Mouse (Mus musculus): ENCODE data around the gene Drg1.
A peak's percentile ranks its signal among the peaks of the same experiment; 100 is the strongest.

Gene Drg1

DNA sequence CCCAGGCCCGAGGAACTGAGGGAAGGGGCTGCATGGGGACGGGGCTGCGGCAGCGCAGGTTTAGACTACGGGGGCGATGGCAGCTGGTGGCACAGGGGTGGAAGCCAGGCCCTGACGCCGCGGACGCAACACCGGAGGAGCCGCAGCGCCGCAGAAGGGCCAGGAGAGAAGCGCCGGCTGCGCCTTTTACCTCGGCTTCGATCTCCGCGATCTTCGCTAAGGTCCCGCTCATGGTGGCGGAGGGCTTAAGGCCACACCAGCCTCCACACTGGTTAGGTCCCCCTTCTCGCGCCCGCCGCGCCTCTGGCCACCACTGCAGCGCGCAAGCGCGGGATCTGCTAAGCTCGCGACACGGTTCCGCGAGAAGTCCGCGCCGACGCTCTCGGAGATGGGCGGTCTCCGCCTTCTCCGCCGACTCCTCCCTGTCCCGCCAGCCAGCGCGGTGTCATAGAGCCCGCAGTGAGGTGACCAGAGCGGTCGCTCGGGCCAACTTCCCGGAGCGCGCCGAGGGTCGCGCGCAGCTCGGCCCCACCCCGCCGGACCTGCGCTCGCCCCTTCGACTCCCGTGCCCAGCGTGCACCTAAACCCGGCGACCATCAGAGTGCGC, at the start of gene Drg1:
Gene Drg1 (minus strand): TSS at position 337 of the 607 bp plus-strand sequence.
- DNase-seq = peak; percentile 97

DNA sequence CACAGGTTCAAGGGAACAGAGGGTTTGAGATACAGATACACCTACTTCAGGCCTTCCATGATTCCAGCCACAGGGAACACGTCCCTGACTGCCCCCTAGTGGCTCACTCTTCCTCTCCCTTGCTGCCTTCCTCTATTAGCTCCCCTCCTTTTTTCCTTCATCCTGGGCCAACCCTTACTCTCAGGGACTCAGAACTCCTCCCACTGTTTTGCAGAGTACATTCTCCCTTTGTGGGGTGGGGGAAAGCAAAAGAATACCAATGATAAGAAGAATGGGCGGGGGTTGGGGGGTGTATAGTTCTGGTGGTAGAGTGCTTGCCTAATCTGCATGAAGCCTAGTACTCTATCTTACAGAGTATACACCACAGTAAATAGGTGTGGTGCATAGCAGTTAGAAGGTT, 47.9 kb upstream of the Drg1 start:
- DNase-seq = peak; percentile 75

DNA sequence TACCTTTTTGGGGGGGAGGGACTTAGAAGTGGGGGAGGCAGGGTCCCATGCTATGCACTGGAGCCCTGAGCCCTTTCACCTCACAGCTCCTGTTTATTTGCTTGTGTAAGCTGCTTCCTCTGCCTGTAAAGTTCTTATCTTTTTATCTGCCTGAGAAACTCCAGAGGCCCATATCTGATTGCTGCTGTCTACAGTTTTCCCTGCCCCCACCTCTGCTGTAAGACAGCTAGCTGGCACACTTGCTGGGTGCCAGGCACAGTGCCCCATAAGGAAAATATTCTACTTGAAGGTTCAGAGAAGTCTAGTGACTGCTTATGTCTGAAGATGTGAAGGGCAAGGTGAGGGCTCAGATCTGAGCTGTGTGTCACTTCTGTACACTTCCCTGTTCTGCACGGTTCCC, 47.1 kb upstream of the Drg1 start:
- no peak for DNase-seq

DNA sequence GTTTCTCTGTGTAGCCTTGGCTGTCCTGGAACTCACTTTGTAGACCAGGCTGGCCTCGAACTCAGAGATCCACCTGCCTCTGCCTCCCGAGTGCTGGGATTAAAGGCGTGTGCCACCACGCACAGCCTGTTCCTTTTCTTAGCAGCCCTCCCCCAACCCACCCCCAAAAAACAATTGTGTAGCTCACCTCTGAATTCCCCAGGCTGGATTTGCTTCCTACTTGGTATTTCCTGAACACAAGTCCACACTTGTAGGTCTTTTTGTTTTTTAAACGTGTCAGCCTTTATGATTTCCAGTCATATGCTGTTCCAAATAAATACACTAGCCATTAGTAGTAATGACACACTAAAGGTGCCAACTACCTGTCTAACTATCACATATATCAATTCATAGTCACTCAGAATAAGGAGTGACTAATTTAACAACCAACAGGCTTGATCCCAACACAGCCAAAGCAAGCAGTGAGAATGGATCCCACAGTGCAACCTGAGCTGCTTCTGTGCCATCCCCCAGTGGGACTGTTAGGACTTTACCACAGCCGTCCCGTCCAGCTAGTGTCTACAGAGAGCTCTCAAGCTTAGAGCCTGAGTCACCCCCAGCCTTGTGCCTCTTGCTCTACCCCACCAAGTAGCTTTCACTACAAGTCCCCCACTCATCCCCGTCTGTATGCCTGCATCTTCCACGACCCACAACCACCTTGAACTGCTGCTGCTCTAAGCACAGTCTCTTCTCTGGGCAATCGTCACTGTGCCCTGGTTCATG, 45.6 kb upstream of the Drg1 start:
- DNase-seq = no peak

DNA sequence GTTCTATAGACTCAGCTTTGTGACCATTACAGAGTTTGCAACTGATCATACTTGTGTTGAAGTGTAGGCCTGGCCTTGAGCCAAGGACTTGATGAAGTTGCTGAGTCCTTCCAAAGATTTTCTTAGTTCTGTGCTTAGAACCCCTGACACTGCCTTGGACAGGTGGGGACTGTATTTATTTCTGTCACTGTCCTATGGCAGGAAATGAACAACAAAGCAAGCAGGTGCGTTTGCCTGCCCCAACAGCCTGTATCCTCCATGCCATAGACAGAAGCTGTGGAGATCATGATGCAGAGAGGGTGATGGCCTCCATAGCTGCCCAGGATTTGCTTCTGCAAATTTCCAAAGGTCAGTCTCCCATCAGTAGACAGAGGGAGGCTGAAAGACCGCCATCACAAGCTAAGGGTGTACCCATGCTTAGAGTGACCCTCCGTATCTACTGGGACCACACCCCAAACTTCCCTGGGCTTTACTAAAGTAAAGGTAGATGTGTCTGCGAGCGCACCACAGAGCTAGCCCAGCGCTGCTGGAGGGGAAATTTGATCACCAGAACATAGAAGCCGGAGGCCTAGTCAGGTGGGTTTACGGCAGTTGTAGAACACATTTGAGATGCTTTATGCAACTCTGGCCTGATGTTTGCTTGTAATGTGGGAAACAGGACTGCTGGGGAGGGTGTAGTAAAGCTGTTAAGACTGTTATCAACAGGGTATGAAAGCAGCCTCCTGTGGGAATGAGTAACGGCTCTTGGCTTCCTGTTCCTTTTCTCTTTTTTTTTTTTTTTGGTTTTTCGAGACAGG, 44.8 kb upstream of the Drg1 start:
- no peak for DNase-seq

DNA sequence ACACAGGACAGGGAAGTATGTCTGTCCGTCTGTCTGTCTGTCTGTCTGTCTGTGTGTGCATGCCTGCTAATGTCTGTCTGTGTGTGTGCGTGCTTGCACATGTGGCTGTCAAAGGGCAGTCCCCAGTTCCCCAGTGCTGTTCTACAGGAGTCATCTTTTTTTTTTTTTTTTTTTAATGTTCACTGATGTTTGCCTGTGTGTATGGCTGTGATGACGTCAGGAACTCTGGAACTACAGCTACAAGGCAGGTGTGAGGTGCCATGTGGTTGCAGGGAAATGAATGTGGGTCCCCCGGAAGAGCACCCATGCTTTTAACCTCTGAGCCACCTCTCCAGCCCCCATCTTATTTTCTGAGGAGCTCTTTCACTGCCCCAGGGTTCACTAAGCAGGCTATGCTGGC, 43.7 kb upstream of the Drg1 start:
- DNase-seq = no peak

DNA sequence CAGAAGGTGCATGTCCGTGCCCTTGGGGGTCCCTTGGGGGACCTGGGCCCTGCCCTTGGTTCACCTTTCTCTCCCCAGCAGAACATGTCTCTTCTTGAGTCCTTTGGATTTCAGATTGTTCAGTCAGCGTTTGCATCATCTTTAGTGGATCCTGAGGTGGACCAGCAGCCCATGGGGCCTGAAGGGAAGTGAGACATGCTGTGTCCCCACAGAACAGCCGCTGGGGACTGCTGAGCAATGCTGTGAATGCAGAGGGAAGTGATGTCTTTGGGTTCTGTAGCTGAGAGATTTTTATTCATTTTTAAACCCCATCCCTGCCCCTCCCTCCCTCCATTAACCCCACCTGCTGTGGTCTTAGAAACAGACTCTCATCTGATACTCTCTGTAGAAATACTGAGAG, 41.7 kb upstream of the Drg1 start:
- DNase-seq = no peak

DNA sequence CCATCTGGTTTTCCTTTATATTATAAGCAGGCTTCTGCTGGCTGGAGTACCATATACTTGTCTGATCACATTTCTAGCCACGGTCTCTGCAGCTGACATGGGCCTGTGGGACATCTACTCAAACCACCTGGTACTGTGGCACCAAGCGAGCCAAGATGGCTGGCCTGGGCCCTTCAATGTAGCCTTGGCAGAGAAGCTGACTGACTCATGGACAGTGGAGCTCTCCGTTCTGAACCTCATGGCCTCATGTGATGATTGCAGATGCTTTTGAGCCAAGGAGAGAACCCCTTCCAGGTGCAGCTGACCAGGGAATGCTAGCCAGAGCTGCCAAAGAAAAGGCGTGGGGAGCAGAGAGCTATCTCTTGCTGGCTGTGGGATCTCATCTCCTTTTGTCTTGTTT, 39.6 kb upstream of the Drg1 start:
- no peak for DNase-seq

DNA sequence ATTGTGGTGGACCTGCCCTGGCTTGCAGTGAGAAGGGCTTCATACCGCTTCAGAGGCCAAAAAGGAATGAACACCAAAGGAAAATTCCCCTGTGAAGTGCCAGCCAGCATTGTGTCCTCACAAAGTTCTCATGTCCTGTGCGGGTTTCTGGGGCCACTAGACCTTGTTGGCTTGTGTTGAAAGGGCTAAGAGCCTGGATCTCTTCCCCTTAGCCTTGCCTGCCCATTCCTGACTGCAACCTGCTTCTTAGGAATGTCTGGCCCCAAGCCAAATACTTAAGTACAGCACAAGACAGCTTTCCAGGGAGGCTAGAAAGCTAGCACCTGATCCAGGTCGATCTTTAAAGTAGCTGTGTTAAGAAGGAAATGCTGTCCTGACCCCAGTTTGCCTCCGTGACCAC, 36.6 kb upstream of the Drg1 start:
- DNase-seq = peak; percentile 72

DNA sequence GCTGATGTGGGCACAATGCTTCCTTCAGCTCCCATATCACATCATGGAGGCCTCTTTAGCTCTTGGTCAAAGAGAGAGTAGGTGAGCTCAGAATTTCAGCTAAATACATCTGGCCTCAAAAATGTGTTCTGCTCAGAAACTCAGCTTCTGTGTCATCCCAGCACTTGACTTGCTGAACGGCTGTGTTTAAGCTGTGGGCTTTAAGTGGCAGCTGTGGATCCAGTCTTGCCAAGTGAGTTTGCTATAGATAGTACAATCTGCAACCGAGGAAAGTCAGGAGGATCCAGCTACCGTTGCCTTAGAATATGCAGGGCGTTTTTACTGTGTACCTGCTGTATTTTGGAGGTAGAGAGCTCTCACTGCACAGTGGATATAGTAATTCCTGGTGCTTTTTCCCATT, 36.2 kb upstream of the Drg1 start:
- DNase-seq = no peak

DNA sequence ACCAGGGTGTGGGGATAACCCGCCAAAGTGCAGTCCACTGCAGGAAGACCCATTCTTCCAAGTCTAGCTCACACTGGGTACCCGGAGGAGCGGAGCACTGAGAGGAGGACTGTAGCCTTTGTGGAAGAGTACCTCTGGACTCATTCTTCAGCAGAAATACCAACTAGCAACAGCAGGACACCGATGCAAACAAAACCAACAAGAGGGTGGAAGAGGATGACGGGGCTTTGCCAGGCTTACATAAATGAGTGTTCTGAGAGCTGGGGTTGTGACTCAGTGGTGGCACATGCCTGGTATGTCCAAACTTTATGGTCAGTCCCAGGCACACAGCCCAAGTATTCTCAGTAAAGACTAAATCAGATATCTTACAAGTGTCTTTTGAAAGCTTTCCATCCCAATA, 34.9 kb upstream of the Drg1 start:
- DNase-seq = no peak

DNA sequence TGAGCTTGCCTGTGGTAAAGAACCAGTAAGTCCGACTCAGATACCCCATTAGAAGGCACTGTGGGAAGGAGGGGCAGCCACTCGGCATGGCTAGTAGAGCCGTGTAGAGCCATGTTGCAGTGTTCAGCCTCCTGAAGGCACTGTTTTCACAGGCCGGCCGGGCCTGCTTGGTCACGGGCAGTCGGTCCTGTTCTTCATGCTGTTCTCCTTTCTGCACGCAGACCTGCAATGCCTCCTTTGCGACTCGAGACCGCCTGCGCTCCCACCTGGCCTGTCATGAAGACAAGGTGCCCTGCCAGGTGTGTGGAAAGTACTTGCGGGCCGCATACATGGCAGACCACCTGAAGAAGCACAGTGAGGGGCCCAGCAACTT, 32.6 kb upstream of the Drg1 start:
- no peak for DNase-seq

DNA sequence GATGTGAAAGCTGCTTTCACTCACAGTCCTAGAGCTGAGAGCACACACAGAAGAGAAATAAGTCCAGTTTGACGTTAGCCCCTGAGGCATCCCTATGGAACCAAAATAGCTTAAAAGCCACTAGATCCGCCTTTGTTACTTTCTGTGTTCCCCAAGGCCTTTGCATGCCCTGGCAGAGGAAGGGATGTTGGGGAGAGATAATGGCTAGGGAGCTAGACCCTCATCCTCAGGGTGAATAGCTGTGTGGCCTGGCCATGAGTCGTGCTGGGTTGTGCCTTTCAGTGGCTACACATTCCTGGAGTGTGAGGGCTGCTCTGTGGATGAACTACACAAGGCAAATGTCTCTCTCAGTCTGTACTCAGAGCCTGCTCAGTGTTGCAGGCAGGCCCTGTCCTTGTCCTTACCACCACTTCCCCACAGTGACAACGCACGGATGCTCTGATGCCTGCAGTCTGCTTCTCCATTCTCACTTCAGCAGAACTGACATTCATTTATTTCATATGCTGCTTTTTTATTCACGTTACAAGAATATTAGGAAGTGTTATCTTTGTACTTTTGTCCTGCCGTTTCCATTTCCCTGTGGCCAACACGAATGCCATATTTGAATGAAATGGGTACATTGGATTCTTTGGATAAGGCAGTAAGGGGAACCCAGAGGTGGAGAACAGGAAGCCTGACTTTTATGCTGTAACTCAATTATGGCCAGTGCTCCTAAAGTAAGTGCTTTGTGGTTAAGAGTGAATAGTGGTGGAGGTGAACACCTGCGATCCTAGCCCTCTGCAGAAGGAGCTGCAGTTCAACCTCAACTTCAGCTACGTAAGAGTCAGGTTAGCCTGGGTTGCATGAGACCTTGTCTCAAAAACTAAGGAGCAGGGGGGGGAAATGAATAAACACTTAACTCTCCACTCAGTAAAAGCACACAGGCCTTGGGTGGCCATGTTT, 31.9 kb upstream of the Drg1 start:
- DNase-seq = no peak

DNA sequence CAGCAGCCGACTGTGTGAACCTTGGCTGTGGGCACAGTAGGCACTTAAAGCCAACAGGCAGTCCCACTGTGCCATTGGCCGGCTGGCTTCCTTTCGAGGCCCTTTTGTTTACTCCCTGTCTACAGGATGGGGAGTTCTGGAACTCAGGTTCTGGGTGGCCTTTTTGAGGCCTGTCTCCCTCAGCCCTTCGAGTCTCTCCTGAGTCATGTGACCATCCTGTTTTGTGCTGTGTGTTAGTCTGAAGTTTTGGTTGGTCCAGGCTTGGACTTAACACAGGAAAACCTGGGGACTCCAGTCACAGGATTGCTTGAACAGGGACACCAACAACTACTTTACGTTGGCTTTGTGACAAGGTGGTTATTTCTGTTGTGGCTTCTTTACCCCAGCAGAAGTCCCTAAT, 29.8 kb upstream of the Drg1 start:
- no peak for DNase-seq

DNA sequence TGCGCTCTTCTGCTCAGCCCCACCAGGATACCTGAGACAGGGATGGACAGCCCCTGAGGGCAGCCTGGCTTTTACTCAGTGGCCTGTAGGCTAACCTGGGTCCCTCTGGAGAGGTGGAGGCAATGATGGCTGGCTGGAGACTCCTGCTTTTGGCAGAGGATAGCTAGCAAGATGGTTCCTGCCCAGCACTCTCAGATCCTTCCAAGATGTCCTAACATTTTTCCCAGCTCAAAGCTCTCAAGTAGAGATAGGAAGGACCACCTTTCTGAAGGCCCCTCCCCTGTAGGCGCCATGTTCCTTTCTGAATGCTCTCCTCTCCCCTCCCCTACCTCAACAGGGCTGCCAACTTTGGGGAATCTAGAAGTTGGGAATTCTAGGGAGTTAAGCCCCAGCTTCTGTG, 28.4 kb upstream of the Drg1 start:
- DNase-seq = no peak

DNA sequence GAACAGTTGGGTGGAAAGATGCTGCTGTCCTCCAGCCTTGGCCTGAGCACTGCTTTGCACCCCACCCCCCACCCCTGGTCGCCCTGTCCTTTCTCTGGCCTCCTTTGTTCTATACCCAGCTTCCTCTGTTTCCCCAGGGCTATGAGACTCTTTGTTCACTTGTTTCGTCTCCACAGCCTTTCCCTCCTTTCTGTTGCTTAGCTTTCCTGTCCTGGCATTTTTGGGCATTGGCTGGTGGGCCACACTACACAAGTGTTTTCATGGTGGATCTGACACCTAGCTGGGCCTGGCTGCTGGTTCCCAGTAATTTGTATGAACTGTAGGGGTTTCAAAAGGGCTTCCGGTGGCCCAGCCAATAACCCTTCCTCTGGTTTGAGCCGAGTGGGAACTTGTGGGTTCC, 27.1 kb upstream of the Drg1 start:
- no peak for DNase-seq

DNA sequence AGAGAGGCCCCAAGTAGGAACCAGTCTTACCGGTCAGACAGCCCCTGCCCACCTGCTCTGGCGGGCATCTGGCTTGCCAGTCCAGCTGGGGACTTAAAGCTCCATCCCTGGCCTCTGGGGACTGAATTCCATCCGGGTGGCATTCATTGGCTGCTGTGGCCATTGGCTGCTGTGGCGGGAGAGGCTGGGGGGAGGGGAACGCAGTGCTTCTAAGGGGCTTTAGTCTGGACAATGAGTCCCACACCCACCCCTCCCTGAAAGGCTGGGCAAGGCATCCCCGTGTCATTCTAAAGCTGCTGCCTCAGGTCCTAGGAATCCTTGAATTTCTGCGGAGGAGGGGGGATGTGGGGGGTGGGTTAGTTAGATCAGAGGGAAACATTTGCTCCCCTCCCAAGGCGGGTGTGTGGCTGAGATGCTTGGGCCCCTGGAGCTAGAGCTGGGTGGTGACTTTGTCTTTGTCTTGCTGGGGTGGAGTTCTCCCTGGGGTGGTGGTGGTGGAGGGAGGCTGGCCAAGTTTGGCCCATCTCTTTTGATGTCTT, 26.6 kb upstream of the Drg1 start:
- peak; percentile 76 for DNase-seq

DNA sequence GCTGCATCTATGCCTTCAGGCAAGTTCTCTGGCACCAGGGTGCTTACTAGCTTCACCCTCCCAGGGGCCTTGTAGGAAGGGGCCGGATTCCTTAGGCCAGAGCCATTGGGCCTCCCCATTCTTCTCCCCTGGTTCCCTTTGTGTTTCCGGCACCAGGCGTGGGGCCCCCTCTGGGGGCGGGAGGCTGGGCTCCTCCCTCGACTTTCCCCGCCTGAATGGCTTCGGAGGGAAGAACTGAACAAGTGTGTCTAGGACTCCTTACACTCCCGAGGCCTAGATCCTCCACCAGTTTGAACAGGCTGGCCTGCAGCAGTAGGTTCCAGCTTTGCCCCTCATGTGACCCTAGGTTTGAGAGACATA, 25.8 kb upstream of the Drg1 start:
- DNase-seq = peak; percentile 79

DNA sequence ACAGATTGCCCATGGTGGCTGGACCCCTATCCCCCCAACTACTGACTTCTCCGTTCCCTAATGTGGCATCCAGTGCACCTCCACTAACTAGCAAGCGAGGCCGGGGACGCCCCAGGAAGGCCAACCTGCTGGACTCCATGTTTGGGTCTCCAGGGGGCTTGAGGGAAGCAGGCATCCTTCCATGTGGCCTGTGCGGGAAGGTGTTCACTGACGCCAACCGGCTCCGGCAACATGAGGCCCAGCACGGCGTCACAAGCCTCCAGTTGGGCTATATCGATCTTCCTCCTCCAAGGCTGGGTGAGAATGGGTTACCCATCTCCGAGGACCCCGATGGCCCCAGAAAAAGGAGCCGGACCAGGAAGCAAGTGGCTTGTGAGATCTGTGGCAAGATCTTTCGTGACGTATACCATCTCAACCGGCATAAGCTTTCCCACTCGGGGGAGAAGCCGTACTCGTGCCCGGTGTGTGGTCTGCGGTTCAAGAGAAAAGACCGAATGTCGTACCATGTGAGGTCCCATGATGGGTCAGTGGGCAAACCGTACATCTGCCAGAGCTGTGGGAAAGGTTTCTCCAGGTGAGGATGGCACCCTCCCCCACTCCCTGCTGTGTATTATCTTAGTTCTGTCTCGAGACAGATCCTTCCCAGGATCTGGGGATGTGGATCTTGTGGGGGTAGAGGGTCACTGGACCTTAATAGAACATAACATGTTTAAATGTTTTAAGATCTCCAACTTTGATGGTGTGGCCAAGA, 25.3 kb upstream of the Drg1 start:
- peak; percentile 17 for DNase-seq

DNA sequence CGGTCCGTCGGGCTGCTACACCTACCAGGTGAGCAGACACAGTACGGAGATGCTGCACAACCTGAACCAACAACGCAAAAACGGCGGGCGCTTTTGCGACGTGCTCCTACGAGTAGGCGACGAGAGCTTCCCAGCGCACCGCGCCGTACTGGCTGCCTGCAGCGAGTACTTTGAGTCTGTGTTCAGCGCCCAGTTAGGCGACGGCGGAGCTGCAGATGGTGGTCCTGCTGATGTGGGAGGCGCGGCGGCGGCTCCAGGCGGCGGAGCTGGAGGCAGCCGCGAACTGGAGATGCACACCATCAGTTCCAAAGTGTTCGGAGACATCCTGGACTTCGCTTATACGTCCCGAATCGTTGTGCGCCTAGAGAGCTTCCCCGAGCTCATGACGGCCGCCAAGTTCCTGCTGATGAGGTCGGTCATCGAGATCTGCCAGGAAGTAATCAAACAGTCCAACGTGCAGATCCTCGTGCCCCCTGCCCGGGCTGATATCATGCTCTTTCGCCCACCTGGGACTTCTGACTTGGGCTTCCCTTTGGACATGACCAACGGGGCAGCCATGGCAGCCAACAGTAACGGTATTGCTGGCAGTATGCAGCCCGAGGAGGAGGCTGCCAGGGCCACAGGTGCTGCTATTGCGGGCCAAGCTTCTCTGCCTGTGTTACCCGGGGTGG, 24.6 kb upstream of the Drg1 start:
- DNase-seq = peak; percentile 59

Measured in kidney, postnatal 14 days (tissue).